Mouse (Mus musculus): ENCODE data around the gene Knop1.

GRCm38 (mm10) chr7:118816275-118816674 is 39.8 kb downstream of the Knop1 start:
- TF ChIP-seq POLR2A (IDR thresholded peaks at IDR 0.05; ENCODE audit: low read depth, low read length) (no peak), CTCF (IDR thresholded peaks at IDR 0.05; ENCODE audit: borderline replicate concordance, insufficient read depth, low read length) (no peak)

Measured in embryonic fibroblast, embryonic 13.5 days (primary cell).